Mouse (Mus musculus): ENCODE data around the gene Nsun3.

Nsun3 gene

DNA sequence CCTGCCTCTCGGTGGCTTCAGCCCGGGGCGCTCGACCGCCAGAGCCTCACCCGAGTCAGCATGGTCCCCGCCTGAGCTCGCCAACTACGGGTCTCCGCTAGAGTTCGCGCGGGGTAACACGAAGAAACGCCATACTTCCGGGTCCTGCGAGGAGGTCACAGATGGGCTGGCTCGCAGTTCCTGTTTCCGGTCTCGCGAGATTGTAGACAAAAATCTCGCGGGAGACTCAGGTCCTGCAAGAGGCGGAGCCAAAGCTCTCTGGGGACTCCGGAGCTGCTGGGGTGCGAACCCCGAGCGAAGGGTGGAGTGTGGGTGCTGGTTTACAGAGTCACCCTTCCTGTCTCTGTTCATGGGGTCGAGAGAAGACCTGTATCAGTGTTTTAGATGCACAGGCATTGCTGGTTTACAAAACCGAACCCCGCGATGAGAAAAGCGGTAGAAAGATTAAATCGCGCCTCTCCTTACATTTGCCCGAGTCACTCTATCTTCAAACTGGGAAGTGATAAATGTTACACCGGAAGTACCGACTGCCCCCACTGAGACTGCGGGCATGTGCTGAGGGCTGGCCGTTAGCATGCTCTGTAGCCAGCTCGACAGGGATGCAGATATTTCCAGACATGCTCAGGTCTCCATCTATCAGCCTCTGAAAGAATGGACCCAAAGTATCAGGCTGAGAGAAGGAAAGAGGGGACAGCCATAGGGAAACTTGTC is at the start of gene Nsun3:
Gene Nsun3, minus strand, starts transcription at position 198 of the 711 bp plus-strand sequence.
- DNase-seq (ENCODE audit: low read depth) = peak; percentile 97

DNA sequence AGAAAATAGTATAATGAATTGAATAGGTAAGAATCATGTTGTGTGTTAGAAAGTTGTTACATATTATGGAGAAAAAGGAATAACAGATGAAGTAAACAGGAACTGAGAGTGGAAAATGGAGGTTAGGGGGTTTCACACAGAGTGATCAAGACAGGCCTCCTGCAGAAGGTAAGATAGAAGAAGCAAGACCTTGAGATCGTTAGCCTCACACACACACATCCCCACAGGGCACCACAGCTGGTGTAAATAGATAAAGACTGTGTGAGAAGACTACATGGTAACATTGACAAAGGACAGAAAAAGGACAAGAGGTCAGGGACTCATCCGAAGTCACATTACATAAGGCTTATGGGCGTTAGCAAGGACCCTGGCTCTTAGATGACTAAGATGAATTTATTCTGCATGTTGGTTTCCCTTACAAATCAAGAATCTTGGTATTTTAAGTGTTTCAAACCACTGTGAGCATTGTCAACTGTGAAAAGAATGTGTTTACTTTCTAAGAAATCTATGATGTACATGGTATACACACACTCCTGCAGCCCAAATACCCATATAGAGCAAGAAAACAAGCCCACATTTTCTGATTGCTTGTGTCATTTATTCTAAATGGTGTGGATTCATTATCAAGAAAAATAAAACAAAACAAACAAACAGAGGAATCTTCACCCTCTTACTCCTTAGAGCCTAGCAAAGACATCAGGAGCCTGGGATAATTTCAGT is 47.6 kb upstream of the Nsun3 start:
- DNase-seq (ENCODE audit: low read depth) = no peak

DNA sequence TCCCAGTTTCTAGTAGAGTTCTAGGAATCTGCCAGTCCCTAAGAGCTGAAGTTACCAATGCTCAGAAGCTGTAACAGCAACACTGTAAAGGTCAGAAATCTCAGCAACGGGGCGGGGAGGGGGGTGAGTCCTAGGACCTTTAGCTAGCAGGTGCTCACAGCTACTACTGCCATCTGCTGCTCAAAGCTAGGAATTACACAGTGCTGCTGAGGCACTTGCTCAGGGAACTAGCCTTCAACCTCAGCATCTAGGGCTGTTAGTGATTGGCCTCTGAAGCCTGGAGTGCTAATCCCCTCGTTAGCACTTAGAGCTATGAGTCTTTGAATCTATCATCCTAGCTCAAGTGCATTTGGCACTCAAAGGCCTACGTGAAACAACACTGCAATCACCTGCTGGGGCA is 45.9 kb upstream of the Nsun3 start:
- peak; percentile 44 for DNase-seq (ENCODE audit: low read depth)

DNA sequence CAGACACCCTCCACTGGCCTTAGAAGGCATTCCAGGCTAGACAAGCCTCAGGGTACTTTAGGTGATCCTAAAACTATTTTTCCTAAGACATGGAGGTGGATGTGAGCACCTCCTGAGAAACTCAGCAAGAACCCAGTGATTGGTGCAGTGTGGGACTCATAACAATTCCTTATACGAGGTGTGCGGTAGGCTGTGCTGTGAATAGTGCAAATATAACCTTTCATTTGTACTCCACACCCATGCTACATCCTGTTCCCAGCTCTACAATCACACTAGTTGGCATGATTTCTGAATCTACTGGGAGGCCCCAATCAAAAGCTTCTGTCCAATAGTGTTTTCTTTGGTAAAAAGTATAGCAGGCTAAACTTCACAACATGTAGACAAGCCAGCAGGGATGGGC is 45.4 kb upstream of the Nsun3 start:
- no peak for DNase-seq (ENCODE audit: low read depth)

DNA sequence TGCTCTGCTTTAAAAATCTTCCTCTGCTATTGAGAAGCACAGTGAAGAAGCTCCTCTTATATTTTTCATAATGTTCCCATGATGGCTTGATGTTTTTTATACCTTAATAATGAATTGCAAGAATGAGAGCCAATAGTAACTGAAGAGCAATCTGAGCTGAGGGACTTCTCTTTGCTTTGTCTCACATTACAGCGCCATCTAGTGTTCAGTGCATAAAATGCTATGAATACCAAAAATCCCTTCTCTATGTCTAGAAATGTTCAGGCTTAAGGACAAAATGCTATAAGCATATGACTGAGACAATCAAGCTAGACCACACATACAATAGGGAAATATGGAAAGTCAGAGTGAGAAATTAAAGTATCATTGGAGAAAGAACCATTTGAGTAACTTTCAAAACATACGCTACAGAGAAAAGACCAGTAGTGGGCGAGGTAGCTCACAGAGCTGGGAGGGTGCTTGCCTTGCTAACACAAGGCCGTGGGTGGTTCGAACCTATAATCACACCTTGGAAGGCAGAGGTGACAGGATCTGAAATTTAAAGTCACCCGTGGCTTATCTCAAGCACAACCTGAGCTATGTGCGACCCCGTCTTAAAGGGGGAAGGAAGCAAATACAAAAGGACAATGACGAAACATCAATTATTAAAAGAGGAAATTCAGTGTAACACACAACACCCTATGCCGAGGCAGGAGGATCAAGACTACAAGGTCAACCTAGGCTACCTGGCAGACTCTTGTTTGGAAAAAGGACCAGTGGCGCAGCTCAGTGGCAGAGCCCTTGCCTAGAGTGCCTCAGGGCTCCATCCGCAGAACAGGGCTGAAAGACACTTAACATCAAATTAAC is 39.8 kb upstream of the Nsun3 start:
- peak; percentile 71 for DNase-seq (ENCODE audit: low read depth)

DNA sequence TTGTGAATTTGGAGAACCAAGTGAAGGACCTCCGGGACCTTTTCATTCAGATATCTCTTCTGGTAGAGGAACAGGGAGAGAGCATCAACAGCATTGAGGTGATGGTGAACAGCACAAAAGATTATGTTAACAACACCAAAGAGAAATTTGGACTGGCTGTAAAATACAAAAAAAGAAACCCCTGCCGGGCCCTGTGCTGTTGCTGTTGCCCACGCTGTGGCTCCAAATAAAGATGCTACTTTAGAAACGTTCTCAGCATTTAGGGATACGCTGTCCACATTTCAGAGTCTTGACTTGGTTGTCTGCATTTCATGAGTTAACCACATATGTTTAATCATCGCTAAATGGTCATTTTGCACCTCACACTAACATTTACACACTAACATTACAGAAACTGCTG is 35.9 kb upstream of the Nsun3 start:
- no peak for DNase-seq (ENCODE audit: low read depth)

- no peak for DNase-seq (ENCODE audit: low read depth)
Observed at GRCm38 (mm10) chr16:62814491-62814890, 27.9 kb upstream of the Nsun3 start, which contains the start of gene Stx19. TSS of gene Stx19 (plus strand) at chr16:62814676.

GRCm38 (mm10) chr16:62813790-62814189 is 27.2 kb upstream of the Nsun3 start:
- no peak for DNase-seq (ENCODE audit: low read depth)

- DNase-seq (ENCODE audit: low read depth) = no peak
Observed at GRCm38 (mm10) chr16:62810855-62811254, 24.2 kb upstream of the Nsun3 start.

- DNase-seq (ENCODE audit: low read depth) = no peak
Observed at GRCm38 (mm10) chr16:62807249-62807979, 20.8 kb upstream of the Nsun3 start.

GRCm38 (mm10) chr16:62804621-62805020 is 18.0 kb upstream of the Nsun3 start:
- DNase-seq (ENCODE audit: low read depth) = no peak

DNA sequence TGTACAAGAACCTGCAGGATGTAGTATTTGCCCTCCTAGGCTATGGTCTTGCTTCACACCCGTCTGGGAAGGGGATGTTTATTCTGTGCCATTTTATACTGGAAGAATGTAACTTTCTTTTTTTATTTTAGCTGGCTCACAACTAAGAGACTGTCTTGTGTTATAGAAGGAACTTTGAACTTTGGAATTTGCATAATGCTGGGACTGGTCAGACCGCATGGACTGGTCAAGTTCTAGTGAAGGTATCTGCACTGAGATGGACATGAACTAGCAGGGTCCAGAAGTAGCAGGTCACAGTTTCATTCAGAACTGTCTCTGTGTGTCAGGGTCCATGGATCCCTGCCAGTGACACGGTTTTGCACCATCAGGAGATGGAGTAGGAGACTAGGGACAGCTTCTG is 13.2 kb upstream of the Nsun3 start:
- no peak for DNase-seq (ENCODE audit: low read depth)

DNA sequence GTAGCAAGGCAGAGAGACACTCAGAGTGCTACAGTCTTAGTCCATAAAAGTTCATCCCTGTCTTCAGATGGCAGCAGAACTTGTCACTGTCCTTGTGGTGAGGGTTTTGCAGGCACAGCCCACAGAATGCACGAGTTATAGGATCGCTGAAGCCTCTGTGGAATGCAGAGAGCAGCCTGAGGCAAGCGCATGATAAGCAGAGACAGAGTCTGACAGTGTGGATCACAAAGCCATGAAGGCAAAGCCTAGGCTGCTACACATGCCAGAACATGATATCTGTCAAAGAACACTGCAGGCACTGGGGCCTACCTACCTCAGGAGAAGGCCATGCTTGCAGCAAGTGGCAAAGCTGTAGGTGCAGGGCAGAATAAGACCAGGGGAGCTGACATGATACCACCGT is 12.8 kb upstream of the Nsun3 start:
- DNase-seq (ENCODE audit: low read depth) = no peak

DNA sequence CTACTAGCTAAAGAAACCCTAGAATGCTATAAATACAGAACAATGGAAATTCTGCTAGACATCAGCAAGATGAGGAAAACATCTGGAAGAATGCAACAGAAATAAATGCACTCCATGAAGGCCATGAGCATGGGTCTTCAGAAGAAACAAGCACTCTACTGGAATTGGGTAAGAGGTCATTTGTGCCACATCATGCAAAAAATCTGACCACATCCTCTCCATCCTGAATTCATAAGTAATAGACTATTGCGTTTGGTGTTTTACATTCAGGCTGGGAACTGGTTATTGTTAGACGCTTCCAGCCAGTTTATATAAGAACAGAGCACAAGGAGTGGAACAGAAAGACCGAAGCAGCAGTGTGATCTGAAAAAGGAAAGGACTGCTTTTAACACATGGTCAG is 12.2 kb upstream of the Nsun3 start:
- DNase-seq (ENCODE audit: low read depth) = no peak

DNA sequence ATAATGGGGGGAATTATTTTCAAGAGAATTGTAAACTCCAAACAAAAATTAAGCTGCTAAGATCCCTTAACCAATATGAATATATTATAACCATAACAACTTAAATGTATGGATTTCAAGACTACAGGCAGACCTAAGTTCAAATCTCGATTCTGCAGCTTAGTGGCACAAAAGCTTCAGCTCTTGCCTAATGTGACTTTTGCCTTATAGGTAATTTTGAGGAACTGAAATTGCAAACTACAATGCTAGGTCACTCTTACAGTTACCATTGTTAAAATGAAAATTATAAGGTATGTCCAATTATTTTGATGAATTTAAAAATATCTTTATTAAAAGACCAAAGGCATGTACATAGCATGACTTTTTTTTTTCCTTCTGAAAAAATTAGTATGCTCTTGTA is 10.0 kb upstream of the Nsun3 start:
- no peak for DNase-seq (ENCODE audit: low read depth)

DNA sequence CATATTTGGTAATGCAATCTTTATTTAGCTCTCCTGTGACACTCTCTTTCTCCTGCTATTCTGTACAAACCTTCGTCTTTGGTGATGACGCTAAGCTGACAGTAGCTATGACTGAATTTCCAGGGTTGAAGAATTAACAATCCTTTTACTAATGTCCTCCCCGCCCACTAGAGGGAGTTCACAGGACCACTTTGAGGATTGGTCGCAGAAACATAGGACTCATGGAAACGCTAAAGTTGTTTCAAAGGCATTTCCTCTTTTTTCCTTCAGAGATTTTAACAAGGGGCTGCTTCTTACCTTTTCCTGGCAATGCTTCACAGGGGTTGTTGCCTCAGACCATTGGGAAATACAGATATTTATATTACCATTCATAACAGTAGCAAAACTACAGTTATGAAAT is 4.4 kb downstream of the Nsun3 start:
- peak; percentile 44 for DNase-seq (ENCODE audit: low read depth)

DNA sequence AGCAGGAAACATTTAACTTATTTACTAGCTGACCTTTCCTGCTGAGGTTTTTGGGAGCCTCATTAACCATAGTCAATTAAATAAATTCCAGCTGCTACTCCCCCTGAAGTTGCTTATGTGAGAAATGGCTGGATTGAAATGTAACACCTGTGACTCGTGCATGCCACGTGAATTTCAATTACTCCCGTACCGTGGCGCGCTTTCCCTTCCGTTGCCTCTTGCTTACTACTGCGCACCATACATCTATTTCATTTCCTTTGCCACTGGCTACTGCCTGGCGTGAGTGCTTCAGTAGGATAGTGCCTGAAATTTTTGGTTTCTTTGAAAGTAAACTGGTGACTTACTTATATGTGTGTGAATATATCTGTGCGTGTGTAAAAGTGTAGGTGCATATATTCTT is 8.3 kb downstream of the Nsun3 start:
- no peak for DNase-seq (ENCODE audit: low read depth)

DNA sequence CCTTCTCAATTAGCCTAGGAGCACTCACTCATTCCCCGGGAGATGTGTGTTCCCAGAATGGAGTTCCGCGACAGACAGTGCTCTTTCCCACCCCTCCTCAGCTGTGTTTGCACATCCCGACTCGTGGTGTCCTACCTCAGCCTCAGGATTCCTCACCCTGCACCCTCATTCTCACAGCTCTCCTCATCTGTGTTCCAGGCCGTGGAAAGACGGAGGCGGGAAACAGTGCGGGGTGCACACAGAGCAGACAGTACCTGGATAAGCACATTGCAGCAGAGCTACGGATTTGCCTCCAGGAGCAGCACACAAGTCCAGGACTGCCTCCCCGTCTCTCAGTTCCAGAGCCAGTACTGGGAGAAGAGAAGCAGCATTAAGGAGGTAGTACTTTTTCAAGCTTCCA is 10.6 kb downstream of the Nsun3 start:
- DNase-seq (ENCODE audit: low read depth) = no peak

- no peak for DNase-seq (ENCODE audit: low read depth)
Observed at GRCm38 (mm10) chr16:62773462-62773861, 13.2 kb downstream of the Nsun3 start.

- DNase-seq (ENCODE audit: low read depth) = peak; percentile 40
Observed at GRCm38 (mm10) chr16:62758340-62758739, 28.3 kb downstream of the Nsun3 start.

DNA sequence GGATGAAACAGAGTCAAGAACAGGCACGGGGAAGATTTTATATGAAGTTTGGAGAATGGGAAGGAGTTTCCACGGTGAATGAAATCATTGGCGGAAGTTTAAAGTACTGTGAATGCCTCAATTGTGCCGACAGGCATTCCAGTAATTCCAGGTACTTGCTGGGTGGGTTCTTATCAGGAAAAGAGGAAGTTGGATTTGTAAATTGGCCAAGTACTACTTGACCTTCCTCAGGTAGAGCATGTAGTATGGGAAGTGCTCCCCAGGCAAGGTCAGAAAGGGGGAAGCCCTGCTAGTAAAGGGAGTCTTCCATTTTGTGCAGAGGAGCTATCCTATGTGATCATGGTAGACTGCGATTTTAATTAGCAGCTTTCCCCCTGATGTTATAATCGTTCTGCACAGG is 31.3 kb downstream of the Nsun3 start:
- no peak for DNase-seq (ENCODE audit: low read depth)

DNA sequence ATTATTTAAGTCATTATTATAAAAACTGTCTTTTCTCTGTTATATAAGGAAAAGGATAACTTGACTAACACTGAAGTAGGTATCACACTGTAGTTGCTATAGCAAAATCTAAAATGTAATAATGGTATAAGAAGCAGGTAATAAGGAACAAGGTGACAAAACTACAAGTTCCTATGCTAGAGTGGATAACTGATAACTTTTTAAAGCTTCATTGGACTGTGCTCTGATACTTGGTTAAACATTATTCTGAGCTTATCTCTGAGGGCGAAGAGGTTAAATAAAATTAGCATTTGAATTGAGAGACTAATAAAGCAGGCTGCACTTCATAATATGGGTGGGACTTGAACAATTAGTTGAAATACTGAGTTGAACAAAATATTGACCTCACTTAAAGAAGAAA is 33.0 kb downstream of the Nsun3 start:
- no peak for DNase-seq (ENCODE audit: low read depth)
